23 mouse cellular contexts compared by ENCODE assay signal in genomic region chr11:106155761-106156160, GRCm38 (mm10). TPM values are rescaled to one million over a fixed set of nuclear protein-coding genes. Genes with fewer than 3 reads are reported as not detected.
DNase-seq lines count a peak whose midpoint lies in the region; ATAC-seq lines count a peak whose summit lies in the region.
"Had no signal": no experiment of that assay in that cellular context is flagged by ENCODE, and none has a peak within 500 bp of the region (broad histone marks: within the 10 kb centered on the region; RNA-seq: fewer than 3 reads in every experiment).

No protein-coding gene starts in this region.

- H3K9ac ChIP-seq in hindbrain, embryonic 13.5 days, result no peak overlapping the region
- no peak overlapping the region for H3K9ac ChIP-seq in hindbrain, embryonic 16.5 days (ENCODE audit: low read depth, low read length)
- 0 out of 2 replicates have a peak overlapping the region, but pooled peaks have one; percentile 17 for H3K9ac ChIP-seq in neural tube, embryonic 13.5 days
- no peak overlapping the region for H3K9ac ChIP-seq in kidney, embryonic 14.5 days (ENCODE audit: low read depth, low read length)
- H3K9ac ChIP-seq: forebrain, embryonic 12.5 days; heart, embryonic 13.5 days; liver, embryonic 12.5 days; midbrain, embryonic 12.5 days had no signal

- ATAC-seq in CD4-positive, CD25-positive, alpha-beta regulatory T cell, adult 4 months, result no peak
- ATAC-seq in hindbrain, embryonic 13.5 days (ENCODE audit: low FRiP score), result no peak
- ATAC-seq in hindbrain, embryonic 16.5 days, result no peak
- ATAC-seq in neural tube, embryonic 13.5 days (ENCODE audit: low read depth), result no peak
- no peak for ATAC-seq in kidney, embryonic 14.5 days (ENCODE audit: low FRiP score, low TSS enrichment)
- ATAC-seq: hindbrain, postnatal 0 days; intestine, postnatal 0 days; liver, embryonic 12.5 days had no signal

- H3K4me2 ChIP-seq in hindbrain, embryonic 13.5 days, result no peak overlapping the region
- no peak overlapping the region for H3K4me2 ChIP-seq in hindbrain, embryonic 16.5 days (ENCODE audit: low read length)
- no peak overlapping the region for H3K4me2 ChIP-seq in neural tube, embryonic 13.5 days
- no peak overlapping the region for H3K4me2 ChIP-seq in kidney, embryonic 14.5 days (replicated peaks; ENCODE audit: low read depth, low read length)
- H3K4me2 ChIP-seq: forebrain, embryonic 12.5 days; heart, embryonic 13.5 days; liver, embryonic 12.5 days; midbrain, embryonic 12.5 days had no signal

- WGBS in hindbrain, embryonic 13.5 days, result 61% methylated on average over 3 of the region's 3 CpGs
- WGBS in hindbrain, embryonic 16.5 days, result 70% methylated on average over 3 of the region's 3 CpGs
- 69% methylated on average over 3 of the region's 3 CpGs for WGBS in neural tube, embryonic 13.5 days
- WGBS in kidney, embryonic 14.5 days, result 59% methylated on average over 3 of the region's 3 CpGs

- H3K27me3 ChIP-seq in hindbrain, embryonic 13.5 days, result no peaks in the 10 kb centered on the region
- H3K27me3 ChIP-seq in hindbrain, embryonic 16.5 days (replicated peaks; ENCODE audit: control insufficient read depth, insufficient read depth, low read length), result no peaks in the 10 kb centered on the region
- no peaks in the 10 kb centered on the region for H3K27me3 ChIP-seq in neural tube, embryonic 13.5 days
- no peaks in the 10 kb centered on the region for H3K27me3 ChIP-seq in kidney, embryonic 14.5 days (ENCODE audit: control insufficient read depth, insufficient read depth, low read length)
- H3K27me3 ChIP-seq: forebrain, embryonic 12.5 days; heart, embryonic 13.5 days; midbrain, embryonic 12.5 days had no signal

- H3K27ac ChIP-seq in hindbrain, embryonic 13.5 days, result peak overlapping the region; percentile 52; the same call in 1 of the 2 replicates
- H3K27ac ChIP-seq in hindbrain, embryonic 16.5 days (ENCODE audit: low read depth, low read length), result no peak overlapping the region
- 0 out of 2 replicates have a peak overlapping the region, but pooled peaks have one; percentile 38 for H3K27ac ChIP-seq in neural tube, embryonic 13.5 days (replicated peaks)
- no peak overlapping the region for H3K27ac ChIP-seq in kidney, embryonic 14.5 days (ENCODE audit: low read depth, low read length)
- H3K27ac ChIP-seq: heart, embryonic 13.5 days; hindbrain, postnatal 0 days had no signal

- H3K4me1 ChIP-seq in hindbrain, embryonic 13.5 days (replicated peaks), result peaks cover 43% of the 10 kb centered on the region
- peaks cover 18% of the 10 kb centered on the region for H3K4me1 ChIP-seq in hindbrain, embryonic 16.5 days (ENCODE audit: control insufficient read depth, insufficient read depth, low read depth, low read length)
- H3K4me1 ChIP-seq in neural tube, embryonic 13.5 days (replicated peaks), result peaks cover 43% of the 10 kb centered on the region
- peaks cover 16% of the 10 kb centered on the region for H3K4me1 ChIP-seq in kidney, embryonic 14.5 days (ENCODE audit: control insufficient read depth, insufficient read depth, low read length)

- peaks cover 66% of the 10 kb centered on the region for H3K36me3 ChIP-seq in hindbrain, embryonic 13.5 days
- peaks cover 27% of the 10 kb centered on the region for H3K36me3 ChIP-seq in hindbrain, embryonic 16.5 days (ENCODE audit: control insufficient read depth, insufficient read depth, low read length)
- H3K36me3 ChIP-seq in neural tube, embryonic 13.5 days, result peaks cover 72% of the 10 kb centered on the region
- H3K36me3 ChIP-seq in kidney, embryonic 14.5 days (ENCODE audit: control insufficient read depth, insufficient read depth, low read length), result peaks cover 74% of the 10 kb centered on the region

- no peak overlapping the region for H3K4me3 ChIP-seq in hindbrain, embryonic 13.5 days
- no peak overlapping the region for H3K4me3 ChIP-seq in hindbrain, embryonic 16.5 days (ENCODE audit: low read length)
- H3K4me3 ChIP-seq in neural tube, embryonic 13.5 days, result no peak overlapping the region
- no peak overlapping the region for H3K4me3 ChIP-seq in kidney, embryonic 14.5 days (ENCODE audit: low read length)
- H3K4me3 ChIP-seq: forebrain, embryonic 12.5 days; heart, embryonic 13.5 days; liver, embryonic 12.5 days; midbrain, embryonic 12.5 days had no signal

- DNase-seq in CD4-positive, CD25-positive, alpha-beta regulatory T cell, adult 2 months (ENCODE audit: low read depth, low spot score), result peak; percentile 35
- no peak for DNase-seq in neural tube, embryonic 10.5 days (ENCODE audit: extremely low spot score, low spot score)
- DNase-seq in naive thymus-derived CD4-positive, alpha-beta T cell, adult 2 months (ENCODE audit: low read depth), result peak; percentile 50
- DNase-seq: cerebellum, adult 8-10 months; heart, postnatal 36 days; lung, adult 2 months; right cerebral cortex, adult 18-20 months had no signal

- H3K9me3 ChIP-seq in hindbrain, embryonic 13.5 days, result no peaks in the 10 kb centered on the region
- no peaks in the 10 kb centered on the region for H3K9me3 ChIP-seq in hindbrain, embryonic 16.5 days (ENCODE audit: control insufficient read depth, low read length)
- H3K9me3 ChIP-seq in neural tube, embryonic 13.5 days, result no peaks in the 10 kb centered on the region
- H3K9me3 ChIP-seq in kidney, embryonic 14.5 days (ENCODE audit: control insufficient read depth, low read length), result no peaks in the 10 kb centered on the region
- H3K9me3 ChIP-seq: forebrain, embryonic 12.5 days; heart, embryonic 13.5 days; liver, embryonic 12.5 days; midbrain, embryonic 12.5 days had no signal

RNA-seq across cellular contexts. Expression of gene Gm10840, which starts 4.9 kb away (rescaled TPM):
- not detected for polyA plus RNA-seq in CD4-positive, CD25-positive, alpha-beta regulatory T cell, adult 4 months (2017; shearing (Covaris generic))
- not detected in 2 replicates for polyA plus RNA-seq in hindbrain, embryonic 13.5 days (2015; fragmentation: Nextera tagmentation; extraction: Ambion mirVana)
- not detected in 2 replicates for polyA plus RNA-seq in hindbrain, embryonic 16.5 days (2015; fragmentation: Nextera tagmentation; extraction: Ambion mirVana)
- polyA plus RNA-seq in neural tube, embryonic 13.5 days (2015; fragmentation: Nextera tagmentation; extraction: Ambion mirVana), result not detected in 2 replicates
- not detected in 2 replicates for polyA plus RNA-seq in kidney, embryonic 14.5 days (2014; fragmentation: Nextera tagmentation; extraction: Ambion mirVana)
- polyA plus RNA-seq: cortical plate, adult 2 months; forebrain, embryonic 12.5 days; frontal cortex, adult 2 months; heart, embryonic 13.5 days; hindbrain, postnatal 0 days; intestine, postnatal 0 days; kidney, embryonic 16.5 days; large intestine, adult 2 months; liver, embryonic 12.5 days; lung, adult 2 months; neural tube, embryonic 11.5 days had no signal

RNA-seq across cellular contexts. Expression of gene Limd2, which starts 4.9 kb away (rescaled TPM):
- polyA plus RNA-seq in CD4-positive, CD25-positive, alpha-beta regulatory T cell, adult 4 months (2017; shearing (Covaris generic)), result 100 to 1,000 TPM; 597 to 715 TPM
- polyA plus RNA-seq in hindbrain, embryonic 13.5 days (2015; fragmentation: Nextera tagmentation; extraction: Ambion mirVana), result 197 and 211 TPM in 2 replicates
- 142 and 161 TPM in 2 replicates for polyA plus RNA-seq in hindbrain, embryonic 16.5 days (2015; fragmentation: Nextera tagmentation; extraction: Ambion mirVana)
- polyA plus RNA-seq in neural tube, embryonic 13.5 days (2015; fragmentation: Nextera tagmentation; extraction: Ambion mirVana), result 171 and 187 TPM in 2 replicates
- 216 and 266 TPM in 2 replicates for polyA plus RNA-seq in kidney, embryonic 14.5 days (2014; fragmentation: Nextera tagmentation; extraction: Ambion mirVana)

RNA-seq across cellular contexts. Expression of gene Strada, which starts 46.2 kb away (rescaled TPM):
- 10 to 100 TPM; 34.5 to 40.0 TPM for polyA plus RNA-seq in CD4-positive, CD25-positive, alpha-beta regulatory T cell, adult 4 months (2017; shearing (Covaris generic))
- polyA plus RNA-seq in hindbrain, embryonic 13.5 days (2015; fragmentation: Nextera tagmentation; extraction: Ambion mirVana), result 31.2 and 34.2 TPM in 2 replicates
- 28.6 and 30.1 TPM in 2 replicates for polyA plus RNA-seq in hindbrain, embryonic 16.5 days (2015; fragmentation: Nextera tagmentation; extraction: Ambion mirVana)
- polyA plus RNA-seq in neural tube, embryonic 13.5 days (2015; fragmentation: Nextera tagmentation; extraction: Ambion mirVana), result 32.8 and 33.5 TPM in 2 replicates
- 29.1 and 33.5 TPM in 2 replicates for polyA plus RNA-seq in kidney, embryonic 14.5 days (2014; fragmentation: Nextera tagmentation; extraction: Ambion mirVana)

Comparison
In these comparisons a context has a peak if more than half of its experiments do, and no peak if none do; other contexts are left out.
1. H3K27ac ChIP-seq: peak in hindbrain, embryonic 13.5 days (single experiment) and neural tube, embryonic 13.5 days (single experiment); none in hindbrain, embryonic 16.5 days (single experiment) and kidney, embryonic 14.5 days (single experiment).